Mouse (Mus musculus) embryo, embryonic 10 days (tissue): ENCODE measurements around the gene Slc8b1.
A peak's percentile ranks its signal among the peaks of the same experiment; 100 is the strongest.

ENCODE experiments used
- DNase-seq: peaks from one replicate; pipeline ENCODE4 v3.0.0-alpha.2; 2015; ENCODE audit warnings: low spot score

Gene Slc8b1

GRCm38 (mm10) chr5:120510982-120511642, at the start of gene Slc8b1:
Gene Slc8b1, plus strand, starts transcription at chr5:120511168.
- DNase-seq, result peak; percentile 97

GRCm38 (mm10) chr5:120461902-120462301, 49.1 kb upstream of the Slc8b1 start:
- DNase-seq, result no peak

DNA sequence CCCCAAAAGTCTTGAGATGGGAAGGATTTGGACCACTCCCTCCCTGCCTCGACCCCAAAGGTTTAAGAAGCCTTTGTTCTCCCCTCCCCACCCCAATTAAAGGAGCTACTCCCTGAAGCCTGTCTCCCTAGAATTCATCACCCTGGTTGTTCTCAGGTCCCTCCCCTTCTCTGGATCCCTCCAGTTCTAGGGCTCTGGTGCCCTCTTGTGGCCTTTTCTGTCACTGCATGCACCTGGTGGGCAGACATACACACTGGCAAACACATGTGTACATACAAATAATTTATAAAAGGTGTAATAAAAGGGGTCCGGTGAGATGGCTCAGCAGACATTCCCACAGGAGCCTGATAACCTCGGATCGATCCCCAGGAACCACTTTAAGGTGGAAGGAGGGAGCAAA, 46.6 kb upstream of the Slc8b1 start:
- DNase-seq, result no peak

DNA sequence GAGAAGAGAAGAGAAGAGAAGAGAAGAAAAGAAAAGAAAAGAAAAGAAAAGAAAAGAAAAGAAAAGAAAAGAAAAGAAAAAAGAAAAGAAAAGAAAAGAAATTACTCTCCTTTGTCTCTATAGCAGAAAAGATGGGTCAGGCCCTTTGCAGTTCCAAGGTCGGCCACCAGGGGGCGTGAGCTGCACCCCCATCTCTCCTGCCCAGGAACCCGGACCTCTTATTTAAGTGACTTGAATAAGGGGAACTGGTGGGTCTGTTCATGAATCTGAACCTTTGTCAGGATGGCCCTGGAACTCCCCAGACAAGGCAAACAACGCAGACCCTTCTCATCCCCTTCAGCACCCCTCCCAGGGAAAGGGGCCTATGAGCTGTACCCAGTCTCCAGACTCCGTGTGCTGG, 45.9 kb upstream of the Slc8b1 start:
- no peak for DNase-seq

DNA sequence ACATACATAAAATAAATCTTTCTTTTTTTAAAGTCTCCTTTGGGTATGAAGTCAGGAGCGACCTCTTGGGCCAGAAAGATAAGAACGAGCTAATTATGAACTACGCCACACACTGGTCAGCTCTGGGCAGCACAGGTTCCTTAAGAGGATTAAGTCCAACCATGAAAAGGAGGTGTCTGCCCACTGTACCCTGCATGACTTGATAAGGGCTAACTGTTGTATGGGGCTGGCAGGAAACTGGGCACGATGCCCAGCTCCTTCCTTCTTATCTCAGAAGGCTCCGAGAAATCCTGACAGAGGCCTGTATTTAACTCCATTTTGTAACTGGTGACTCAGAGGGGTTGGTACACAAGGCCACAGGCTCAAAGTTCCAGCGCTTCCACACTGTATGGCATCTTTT, 45.1 kb upstream of the Slc8b1 start:
- no peak for DNase-seq

- DNase-seq, result peak; percentile 51
These were observed 43.9 kb upstream of the Slc8b1 start for GRCm38 (mm10) chr5:120467026-120467425.

DNA sequence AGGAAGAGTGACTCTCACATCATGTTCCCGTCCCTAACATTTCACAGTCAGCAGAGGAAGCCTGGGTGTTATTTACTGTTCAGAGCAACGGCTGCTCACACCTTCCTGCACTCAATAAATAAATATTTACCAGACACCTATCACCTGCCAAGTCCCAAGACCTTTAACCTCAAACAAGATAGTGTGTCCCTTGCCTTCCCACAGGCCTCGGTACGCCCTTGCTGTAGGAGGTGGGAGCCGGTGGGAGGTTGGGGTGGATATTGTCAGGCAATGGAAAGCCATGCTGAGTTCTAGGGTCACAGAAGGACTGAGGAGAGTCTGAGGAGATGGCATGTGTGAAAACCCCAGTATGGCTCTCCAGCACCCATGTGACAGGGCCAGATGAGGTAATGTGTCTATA, 42.6 kb upstream of the Slc8b1 start:
- DNase-seq, result no peak

- DNase-seq, result no peak
These were observed 42.1 kb upstream of the Slc8b1 start for GRCm38 (mm10) chr5:120468830-120469229.

DNA sequence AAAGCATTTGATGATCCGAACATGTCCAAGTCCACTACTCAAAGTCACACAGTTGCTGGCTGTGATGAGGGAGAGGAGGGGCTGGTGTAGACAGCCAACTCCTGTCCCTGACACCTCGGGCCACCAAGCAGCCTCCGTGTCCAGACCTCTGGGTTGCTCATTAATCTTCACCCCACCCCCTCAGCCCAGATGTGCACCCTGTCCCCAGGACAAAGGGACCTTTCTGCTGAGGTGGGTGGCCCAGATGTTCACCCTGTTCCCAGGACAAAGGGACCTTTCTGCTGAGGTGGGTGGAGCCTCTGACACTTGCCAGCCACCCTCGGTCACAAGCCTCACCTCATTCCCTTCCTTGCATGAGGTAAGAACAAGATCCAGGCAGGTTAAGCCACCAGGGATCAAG, 39.4 kb upstream of the Slc8b1 start:
- DNase-seq, result no peak

DNA sequence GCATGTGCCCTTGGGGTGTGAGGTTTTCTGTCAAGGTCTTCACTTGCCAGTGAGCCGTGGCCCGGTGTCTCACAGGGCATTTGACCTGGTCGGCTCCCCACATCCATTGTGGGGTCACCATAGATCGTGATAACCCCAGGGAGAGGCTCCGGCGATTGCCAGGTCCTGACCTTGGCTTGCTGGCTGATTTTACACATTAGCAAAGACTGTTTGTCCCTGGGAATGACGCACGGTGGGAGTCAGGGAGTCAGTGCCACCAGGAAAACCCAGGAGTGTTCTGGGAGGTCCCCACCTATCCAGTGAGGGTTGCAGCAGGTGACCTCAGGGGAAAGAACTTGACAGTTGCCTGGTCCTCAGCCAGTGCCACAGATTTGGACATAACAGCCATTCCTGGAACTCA, 38.2 kb upstream of the Slc8b1 start, which contains the start of gene Sdsl:
TSS of gene Sdsl (minus strand) at position 41 of the 400 bp plus-strand sequence.
- DNase-seq, result no peak

GRCm38 (mm10) chr5:120473361-120473760, 37.6 kb upstream of the Slc8b1 start:
- no peak for DNase-seq

DNA sequence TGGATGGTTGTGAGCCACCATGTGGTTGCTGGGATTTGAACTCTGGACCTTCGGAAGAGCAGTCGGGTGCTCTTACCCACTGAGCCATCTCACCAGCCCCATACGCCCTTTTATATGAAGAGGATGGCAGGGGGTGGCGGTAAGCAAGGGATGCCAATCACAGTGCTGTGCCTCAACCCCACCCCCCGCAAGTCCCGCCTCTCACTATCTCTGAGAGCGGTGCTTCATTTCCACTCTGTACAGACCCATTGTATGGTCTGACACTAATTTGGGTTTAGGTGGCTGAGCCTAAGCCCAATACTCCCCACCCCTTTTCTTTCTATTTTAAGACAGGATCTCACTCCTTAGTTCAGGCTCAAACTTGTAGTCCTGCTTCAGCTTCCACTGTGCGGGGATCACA, 35.1 kb upstream of the Slc8b1 start:
- no peak for DNase-seq

GRCm38 (mm10) chr5:120476296-120476695, 34.7 kb upstream of the Slc8b1 start, which contains the start of gene Sds:
Gene Sds, plus strand, starts transcription at chr5:120476526.
- no peak for DNase-seq

- DNase-seq, result no peak
These were observed 33.0 kb upstream of the Slc8b1 start for GRCm38 (mm10) chr5:120477993-120478392.

- DNase-seq, result no peak
These were observed 31.4 kb upstream of the Slc8b1 start for GRCm38 (mm10) chr5:120479538-120479937.

DNA sequence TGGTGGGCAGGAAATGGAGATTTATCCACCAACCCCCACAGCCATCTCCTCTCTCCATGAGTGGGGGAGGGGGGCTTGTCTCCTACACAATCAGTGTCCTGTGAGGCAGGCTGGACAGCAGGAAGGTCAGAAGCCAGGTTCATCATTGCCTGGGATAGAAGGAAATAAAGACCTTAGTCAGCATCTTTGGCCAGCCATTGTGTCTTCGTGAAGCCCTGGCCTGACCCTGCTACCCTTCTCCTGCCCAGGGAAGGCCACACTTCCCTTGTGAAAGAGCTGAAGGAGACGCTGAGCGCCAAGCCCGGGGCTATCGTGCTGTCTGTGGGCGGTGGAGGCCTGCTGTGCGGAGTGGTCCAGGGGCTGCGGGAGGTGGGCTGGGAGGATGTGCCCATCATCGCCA, 29.8 kb upstream of the Slc8b1 start:
- DNase-seq, result no peak

GRCm38 (mm10) chr5:120483399-120483798, 27.6 kb upstream of the Slc8b1 start:
- DNase-seq, result no peak

DNA sequence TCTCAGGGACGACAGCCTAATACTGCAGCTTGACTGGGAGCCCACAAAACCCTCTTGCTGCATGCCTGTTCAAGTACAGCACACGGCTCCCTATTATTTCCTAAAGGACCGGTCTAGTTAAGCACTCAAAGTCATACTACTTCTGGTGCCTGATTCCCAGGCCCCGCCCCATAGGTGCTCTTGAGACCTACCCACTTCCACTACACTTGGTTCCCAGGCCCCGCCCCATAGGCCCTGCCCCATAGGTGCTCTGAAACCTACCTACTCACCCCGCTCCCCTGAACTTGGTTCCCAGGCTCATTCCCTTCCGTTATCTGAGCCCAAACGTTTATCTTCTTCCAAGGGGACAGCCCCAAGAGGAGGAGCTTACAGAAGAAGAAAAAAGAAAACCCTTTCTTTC, 23.1 kb upstream of the Slc8b1 start:
- DNase-seq, result no peak

DNA sequence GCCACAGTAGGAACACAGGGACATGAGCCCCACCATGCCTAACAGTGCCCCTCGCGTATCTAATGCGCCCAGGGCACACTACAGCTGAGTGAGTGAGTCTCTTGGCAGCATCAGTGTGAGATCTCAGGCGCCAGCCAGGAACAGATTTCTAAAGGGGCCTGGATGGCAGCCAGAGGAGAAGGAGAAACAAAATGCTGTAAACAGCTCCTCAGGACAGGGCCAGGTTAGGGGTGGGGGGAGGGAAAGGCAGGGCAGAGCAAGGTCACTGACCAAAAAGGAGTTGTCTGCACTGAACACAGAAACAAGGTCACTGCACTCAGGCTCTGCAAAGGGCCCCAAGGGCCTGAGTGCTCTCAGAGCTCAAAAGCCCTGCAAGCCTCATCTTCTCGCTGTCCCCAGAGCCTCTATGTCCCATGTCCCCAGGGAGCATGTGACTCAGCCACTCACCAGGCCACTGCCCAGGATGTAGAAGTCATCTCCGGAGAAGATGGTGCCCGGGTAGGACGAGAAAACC, 20.2 kb upstream of the Slc8b1 start:
- no peak for DNase-seq

GRCm38 (mm10) chr5:120492437-120492836, 18.5 kb upstream of the Slc8b1 start:
- DNase-seq, result peak; percentile 66

- DNase-seq, result no peak
These were observed 17.5 kb upstream of the Slc8b1 start for GRCm38 (mm10) chr5:120493440-120493839.

DNA sequence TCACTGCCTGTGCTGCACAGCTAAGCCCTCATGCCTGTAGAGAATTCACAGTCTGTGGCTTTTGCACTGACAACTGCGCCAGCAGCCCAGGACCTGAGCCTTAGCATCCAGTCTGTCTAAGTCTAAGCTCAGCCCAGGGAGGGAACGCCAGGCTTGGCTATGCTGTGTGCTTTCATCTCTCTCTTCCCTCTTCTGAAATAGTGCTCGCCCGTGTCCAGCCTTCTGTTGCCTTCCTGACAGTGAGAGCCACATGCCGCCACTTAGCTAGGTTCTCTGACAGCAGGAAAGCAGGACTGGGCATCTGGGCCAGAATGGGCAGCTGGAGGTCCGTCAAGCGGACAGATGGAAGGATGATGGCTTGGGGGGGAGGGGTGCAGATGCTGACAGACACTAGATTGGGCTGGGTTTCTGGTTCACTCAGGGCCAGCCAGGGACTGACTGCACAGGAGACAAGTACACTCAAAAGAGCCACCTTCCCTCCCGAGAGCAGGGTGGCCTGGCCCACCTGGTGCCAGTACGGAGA, 17.0 kb upstream of the Slc8b1 start:
- DNase-seq, result no peak

DNA sequence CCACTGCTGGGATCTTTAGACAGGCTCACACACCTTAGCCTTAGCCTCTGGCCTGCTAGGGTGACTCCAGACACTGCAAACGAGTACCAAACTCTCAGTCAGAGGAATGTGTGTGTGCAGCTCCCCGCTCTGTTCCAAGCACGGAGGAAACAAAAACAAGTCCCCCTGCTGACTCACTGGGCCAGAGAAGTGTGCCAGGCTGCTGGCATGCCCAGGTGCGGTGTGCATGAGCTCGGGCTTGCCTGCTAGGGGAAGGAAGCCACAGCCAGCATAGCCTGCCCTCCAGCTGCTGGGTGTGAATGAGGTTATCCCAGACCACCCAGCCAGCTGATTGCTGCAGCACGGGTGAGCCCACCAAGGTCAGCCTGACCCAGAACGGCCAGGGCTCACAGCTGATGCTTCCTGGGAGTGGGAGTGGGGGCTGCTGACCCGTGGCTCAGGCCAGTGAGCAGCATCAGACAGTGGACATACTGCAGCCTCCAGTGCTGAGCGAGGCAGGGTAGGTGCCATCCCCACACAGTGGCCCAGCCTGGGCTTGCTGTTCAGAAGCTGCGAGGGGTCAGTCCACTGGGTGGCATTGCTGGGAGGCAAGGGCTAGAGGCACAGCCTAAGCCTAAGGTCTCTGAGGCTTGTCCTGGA, 15.8 kb upstream of the Slc8b1 start:
- no peak for DNase-seq
